Mouse (Mus musculus) kidney, adult 9 months (tissue): ENCODE results near the gene Polr3e.
A peak's percentile ranks its signal among the peaks of the same experiment; 100 is the strongest.
"Not testable (repeated sequence)": the region's sequence is repeated elsewhere in the genome, so short reads cannot be mapped to it uniquely, and the experiment has no call there.

ENCODE experiments used
- DNase-seq: peaks from one replicate; pipeline ENCODE4 v3.0.0; 2022

Polr3e gene

GRCm38 (mm10) chr7:120917592-120918461 lies at the start of gene Polr3e:
Polr3e (plus strand) TSS chr7:120917744.
- peak; percentile 100 for DNase-seq

- no peak for DNase-seq
Observed at GRCm38 (mm10) chr7:120869883-120870282, 47.7 kb upstream of the Polr3e start.

GRCm38 (mm10) chr7:120870431-120871008 lies 47.0 kb upstream of the Polr3e start:
- no peak for DNase-seq

- DNase-seq = peak; percentile 11
Observed at GRCm38 (mm10) chr7:120873083-120873482, 44.5 kb upstream of the Polr3e start.

GRCm38 (mm10) chr7:120874021-120874420 lies 43.5 kb upstream of the Polr3e start:
- no peak for DNase-seq

GRCm38 (mm10) chr7:120874764-120875539 lies 42.6 kb upstream of the Polr3e start:
- no peak for DNase-seq

- no peak for DNase-seq
Observed at GRCm38 (mm10) chr7:120875540-120876388, 41.8 kb upstream of the Polr3e start.

GRCm38 (mm10) chr7:120878271-120878670 lies 39.3 kb upstream of the Polr3e start:
- DNase-seq = no peak

GRCm38 (mm10) chr7:120879972-120880371 lies 37.6 kb upstream of the Polr3e start:
- DNase-seq = no peak

GRCm38 (mm10) chr7:120880770-120881169 lies 36.8 kb upstream of the Polr3e start:
- DNase-seq = no peak

GRCm38 (mm10) chr7:120881451-120881850 lies 36.1 kb upstream of the Polr3e start:
- no peak for DNase-seq

- no peak for DNase-seq
Observed at GRCm38 (mm10) chr7:120882674-120883073, 34.9 kb upstream of the Polr3e start.

- no peak for DNase-seq
Observed at GRCm38 (mm10) chr7:120883523-120884290, 33.8 kb upstream of the Polr3e start.

- no peak for DNase-seq
Observed at GRCm38 (mm10) chr7:120884746-120885145, 32.8 kb upstream of the Polr3e start.

GRCm38 (mm10) chr7:120893123-120893522 lies 24.4 kb upstream of the Polr3e start:
- no peak for DNase-seq

GRCm38 (mm10) chr7:120897054-120897453 lies 20.5 kb upstream of the Polr3e start:
- DNase-seq = no peak

GRCm38 (mm10) chr7:120897711-120898335 lies 19.7 kb upstream of the Polr3e start:
- no peak for DNase-seq

GRCm38 (mm10) chr7:120900191-120900590 lies 17.4 kb upstream of the Polr3e start:
- DNase-seq = no peak

GRCm38 (mm10) chr7:120901701-120902100 lies 15.8 kb upstream of the Polr3e start:
- DNase-seq = no peak

GRCm38 (mm10) chr7:120902931-120903330 lies 14.6 kb upstream of the Polr3e start:
- DNase-seq = no peak

GRCm38 (mm10) chr7:120910172-120910571 lies 7.4 kb upstream of the Polr3e start:
- not testable (repeated sequence) for DNase-seq
